Mouse (Mus musculus): ENCODE measurements around the gene Cplx1. TPM values are rescaled to one million over a fixed set of nuclear protein-coding genes. Genes with fewer than 3 reads are reported as not detected.
A peak's percentile ranks its signal among the peaks of the same experiment; 100 is the strongest.
"Not testable (repeated sequence)": the region's sequence is repeated elsewhere in the genome, so short reads cannot be mapped to it uniquely, and the experiment has no call there.

Cplx1 gene
- total RNA-seq, 1 experiment from 2014 or later, result not detected

DNA sequence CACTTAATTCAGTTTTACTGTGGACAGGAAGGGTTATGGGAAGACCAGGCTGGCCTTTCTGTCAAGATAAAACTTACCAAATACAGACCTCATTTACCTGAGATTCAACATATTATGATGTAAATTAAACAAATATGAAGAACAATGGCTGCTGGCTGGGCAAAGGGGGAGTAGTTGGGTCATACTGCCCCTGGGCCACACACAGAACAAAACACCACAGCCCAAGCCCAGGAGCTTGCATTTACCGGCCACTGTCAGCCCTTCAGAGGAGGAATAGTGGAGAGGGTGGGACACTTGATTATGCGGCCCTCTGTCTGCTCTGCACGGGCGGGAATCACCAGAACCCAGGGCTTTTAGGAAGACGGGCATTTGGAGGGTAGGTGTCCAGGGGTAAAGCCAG, 30.9 kb downstream of the Cplx1 start:
- ATAC-seq (replicated peaks; ENCODE audit: insufficient number of reproducible peaks, low FRiP score, low TSS enrichment, poor library complexity, severe bottlenecking), result no peak

DNA sequence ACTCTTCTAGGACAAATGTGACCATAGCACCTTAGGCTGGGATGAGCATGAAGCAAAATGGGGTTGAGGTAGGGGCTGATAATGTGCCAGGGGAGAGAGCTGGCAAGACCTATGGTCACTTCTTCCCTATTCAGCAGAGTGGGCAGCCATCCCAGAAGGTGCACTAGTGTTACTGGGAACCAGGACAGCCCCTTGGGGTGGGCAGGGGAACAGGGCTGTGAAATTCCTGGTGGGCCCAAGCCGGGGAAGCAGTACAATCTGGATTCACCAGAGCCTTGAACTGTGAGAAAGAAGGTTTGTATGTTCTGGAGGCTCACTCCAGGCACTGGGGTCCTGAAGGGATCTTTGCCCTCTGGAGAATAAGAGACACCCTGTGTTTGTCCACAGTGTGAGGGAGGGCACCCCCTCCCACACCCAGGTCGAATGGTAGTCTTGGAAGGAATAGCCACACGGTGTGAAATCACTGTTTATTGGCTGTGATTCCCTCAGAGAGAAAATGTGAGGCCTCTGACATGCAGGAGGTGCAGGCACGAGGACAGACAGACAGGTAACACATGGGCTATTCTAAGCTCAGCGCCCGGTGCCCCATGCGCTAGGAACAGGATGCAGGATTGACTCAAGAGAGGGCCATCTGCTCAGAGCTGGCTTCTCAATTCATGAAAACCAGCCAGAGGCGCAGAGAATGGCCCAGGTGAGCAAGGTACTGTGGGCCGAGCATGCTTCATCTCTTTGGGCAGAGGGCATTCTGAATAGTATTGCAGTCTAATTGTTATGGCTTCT, 31.5 kb downstream of the Cplx1 start:
- no peak for ATAC-seq (replicated peaks; ENCODE audit: insufficient number of reproducible peaks, low FRiP score, low TSS enrichment, poor library complexity, severe bottlenecking)

DNA sequence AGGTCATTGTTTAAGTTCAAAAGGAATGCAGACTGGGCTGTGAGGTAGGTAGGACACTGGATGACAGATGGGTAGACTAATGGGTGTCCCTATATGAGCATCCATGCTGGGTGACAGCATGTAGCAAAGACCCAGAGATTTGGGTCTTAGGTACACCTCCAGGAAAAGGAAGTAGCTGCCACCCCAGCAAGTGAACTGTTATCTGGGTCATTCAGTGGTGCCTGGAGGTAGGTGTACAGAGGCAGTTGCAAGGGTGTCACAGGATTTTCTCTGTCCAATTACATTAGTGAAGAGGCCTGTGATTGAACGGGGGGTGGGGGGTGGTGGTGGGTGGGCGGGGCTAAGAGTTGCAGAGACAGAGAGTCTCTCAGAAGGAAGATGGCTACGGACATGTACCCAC, 33.2 kb downstream of the Cplx1 start:
- ATAC-seq (replicated peaks; ENCODE audit: insufficient number of reproducible peaks, low FRiP score, low TSS enrichment, poor library complexity, severe bottlenecking), result no peak

DNA sequence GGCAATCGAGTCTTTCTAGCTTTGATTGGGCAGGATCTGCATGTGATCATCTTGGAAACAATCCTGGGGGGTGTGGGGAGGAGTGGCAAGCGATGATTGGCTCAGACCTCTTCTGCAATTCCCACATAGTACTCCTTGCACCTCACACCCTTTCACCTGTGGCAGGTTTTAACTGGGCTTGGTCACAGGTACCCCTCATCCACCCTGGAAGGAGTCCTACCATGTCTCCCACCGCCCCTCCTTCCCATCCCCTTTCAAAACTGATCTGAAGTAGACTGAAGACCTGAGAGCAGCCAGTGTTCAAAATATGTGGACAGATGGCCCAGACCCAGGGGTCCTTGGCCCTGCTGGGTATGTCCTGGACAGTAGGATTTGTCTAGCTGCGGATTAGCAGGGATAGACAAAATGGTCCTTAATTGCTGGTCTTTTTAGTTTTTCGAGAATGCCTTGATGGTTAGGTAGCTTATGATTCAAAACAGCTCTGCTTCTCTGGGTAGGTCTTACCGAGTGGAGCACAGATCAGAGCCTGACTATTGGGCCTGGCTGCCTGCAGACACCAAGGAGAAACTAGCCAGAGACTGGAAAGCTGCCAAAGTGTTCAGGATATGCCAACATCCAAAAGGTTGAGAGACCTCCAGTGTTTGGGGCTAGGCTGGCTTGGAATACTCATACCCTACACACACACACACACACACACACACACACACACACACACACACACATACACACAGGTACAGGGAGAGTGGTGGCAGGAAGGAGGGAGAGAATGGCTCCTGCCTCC, 34.1 kb downstream of the Cplx1 start:
- no peak for ATAC-seq (replicated peaks; ENCODE audit: insufficient number of reproducible peaks, low FRiP score, low TSS enrichment, poor library complexity, severe bottlenecking)

DNA sequence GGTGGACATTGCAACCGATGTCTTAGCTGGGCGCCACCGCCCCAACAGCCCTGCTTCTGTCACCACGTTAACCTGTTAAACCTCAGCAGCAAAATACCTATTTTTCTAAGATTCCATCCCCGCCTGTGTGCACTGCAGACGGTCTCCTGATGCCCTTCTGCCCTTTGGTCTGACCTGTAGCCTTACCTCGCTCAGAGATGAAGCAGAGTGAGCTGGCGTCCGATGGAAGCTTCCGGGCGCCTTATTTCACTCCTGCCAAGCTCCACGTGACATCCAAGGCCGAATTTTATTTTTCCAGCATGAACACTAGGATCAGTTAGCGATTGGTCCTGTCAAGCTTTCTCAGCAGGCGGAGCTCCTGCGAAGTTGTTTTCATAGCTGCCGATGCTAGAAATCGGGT, 47.5 kb downstream of the Cplx1 start:
- no peak for ATAC-seq (replicated peaks; ENCODE audit: insufficient number of reproducible peaks, low FRiP score, low TSS enrichment, poor library complexity, severe bottlenecking)

DNA sequence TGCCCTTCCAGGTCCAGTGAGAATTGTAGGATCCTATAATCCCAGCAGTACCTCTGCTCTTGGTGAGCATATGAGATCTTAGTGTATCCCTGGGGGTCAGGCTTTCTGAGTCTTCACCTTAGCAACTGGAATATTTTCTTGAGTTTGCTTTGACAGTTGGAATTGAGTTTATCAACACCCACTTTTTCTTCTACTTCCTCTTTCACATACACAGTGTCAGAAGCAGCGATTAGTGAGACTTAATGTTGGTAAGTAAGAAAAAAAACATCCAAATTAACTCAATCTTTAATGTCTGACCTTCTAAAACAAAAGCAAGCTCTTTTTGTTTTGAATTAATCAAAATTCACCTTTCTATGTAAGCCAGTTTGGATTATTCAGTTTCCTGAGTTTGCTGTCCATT, 48.3 kb downstream of the Cplx1 start:
- no peak for ATAC-seq (replicated peaks; ENCODE audit: insufficient number of reproducible peaks, low FRiP score, low TSS enrichment, poor library complexity, severe bottlenecking)

DNA sequence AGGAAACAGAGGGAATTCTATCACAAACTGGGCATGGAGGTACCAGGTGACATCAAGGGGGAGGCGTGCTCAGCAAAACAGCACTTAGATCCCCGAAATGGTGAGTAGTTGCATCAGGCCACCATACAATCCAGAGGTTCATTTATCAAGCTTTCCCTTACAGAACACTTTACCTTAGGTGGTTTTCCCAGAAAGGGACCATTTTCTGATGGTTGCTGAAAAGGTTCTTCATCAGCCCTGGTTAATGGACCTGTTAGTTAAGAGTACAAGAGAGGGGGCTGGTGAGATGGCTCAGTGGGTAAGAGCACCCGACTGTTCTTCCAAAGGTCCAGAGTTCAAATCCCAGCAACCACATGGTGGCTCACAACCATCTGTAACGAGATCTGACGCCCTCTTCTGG, 63.7 kb downstream of the Cplx1 start:
- not testable (repeated sequence) for ATAC-seq (replicated peaks; ENCODE audit: insufficient number of reproducible peaks, low FRiP score, low TSS enrichment, poor library complexity, severe bottlenecking)

DNA sequence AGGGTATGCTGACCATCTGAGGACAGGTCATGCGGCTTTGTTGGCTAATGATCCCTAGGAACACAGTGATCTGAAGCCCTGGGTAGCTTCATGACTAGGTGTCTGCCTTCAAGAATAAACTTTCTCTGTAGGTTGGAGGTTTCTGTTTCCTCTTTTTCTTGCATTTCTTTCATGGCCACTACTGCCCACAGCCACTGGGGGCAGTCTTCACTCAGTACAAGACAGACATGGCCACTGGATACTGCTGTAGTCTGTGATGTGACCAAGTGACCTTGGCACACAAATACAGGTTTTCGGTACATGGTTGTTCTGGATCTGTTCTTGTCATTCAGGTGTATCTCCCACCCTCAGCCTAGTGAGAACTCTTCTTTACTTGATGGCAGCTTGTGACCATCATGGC, 64.6 kb downstream of the Cplx1 start:
- peak; percentile 74 for ATAC-seq (replicated peaks; ENCODE audit: insufficient number of reproducible peaks, low FRiP score, low TSS enrichment, poor library complexity, severe bottlenecking)

DNA sequence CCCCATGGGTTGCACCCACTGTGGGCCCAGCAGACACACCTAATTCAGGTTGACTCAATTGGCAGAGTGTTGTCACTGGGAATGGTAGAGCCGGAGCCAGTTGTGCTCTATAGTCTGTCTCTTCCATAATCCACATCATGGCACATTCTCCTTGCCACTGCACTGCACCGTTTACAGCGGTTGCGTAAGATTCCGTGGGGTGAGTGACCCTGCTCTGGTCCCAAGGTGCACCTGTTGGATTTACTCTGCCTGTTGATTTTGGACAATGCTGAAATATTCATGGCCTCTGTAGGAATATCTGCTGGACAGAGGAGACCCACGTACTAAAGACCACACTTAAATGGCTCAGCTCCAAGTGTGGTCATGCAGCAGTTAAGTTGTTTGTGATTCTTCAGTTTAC, 66.8 kb downstream of the Cplx1 start:
- ATAC-seq (replicated peaks; ENCODE audit: insufficient number of reproducible peaks, low FRiP score, low TSS enrichment, poor library complexity, severe bottlenecking), result no peak

DNA sequence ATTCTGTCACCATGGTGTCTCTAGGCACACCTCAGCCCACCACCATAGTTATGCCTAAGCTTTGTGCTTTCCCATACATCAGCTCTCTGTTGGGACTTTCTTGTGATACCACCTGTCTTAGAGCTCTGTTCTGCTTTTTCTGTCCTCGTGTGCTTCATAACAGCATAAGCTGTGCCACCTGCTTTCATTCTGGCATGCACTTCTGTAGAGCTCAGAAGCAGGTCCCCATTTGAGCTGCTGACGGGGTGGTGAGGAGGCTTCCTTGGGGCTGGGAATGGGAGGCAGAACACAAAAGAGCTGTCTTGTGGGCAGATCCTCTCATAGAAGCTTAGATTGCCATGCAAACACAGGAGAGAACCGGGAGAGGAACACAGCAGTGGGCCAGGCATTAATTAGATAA, 73.8 kb downstream of the Cplx1 start:
- no peak for ATAC-seq (replicated peaks; ENCODE audit: insufficient number of reproducible peaks, low FRiP score, low TSS enrichment, poor library complexity, severe bottlenecking)

DNA sequence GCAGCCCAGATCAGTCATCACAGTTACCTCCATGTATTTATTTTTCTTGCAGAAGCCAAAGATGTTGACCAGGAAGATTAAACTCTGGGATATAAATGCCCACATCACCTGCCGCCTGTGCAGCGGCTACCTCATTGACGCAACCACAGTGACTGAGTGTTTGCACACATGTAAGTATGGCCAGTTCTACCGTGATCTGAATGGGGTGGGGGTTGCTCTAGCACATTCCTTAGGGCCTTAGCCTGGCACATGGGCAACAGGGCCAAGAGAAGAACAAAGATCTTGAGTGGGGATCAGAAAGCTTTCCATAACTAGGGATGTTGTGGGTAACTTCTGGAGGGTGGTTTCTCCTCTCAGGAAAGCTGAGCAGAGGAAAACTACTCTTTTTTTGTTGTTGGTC, 76.1 kb downstream of the Cplx1 start:
- no peak for ATAC-seq (replicated peaks; ENCODE audit: insufficient number of reproducible peaks, low FRiP score, low TSS enrichment, poor library complexity, severe bottlenecking)

DNA sequence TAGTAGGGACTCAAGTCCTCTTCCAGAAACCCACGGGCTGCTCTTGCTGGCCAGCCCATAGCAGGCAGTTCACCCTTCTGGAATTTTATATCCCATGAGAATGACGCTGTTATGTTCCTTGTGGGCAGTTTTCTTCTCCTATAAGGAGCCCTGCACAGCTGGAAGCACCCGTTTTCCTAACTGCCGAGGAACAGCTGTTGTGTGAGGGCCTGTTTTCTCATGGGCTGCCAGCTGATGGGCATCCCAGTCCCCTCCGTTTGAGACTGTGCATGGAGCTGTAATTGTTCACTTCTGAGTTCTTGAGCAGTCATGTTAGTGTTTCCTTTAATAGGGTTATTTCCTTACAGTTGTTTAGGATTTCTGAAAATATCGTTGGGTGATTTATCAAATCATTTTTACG, 80.2 kb downstream of the Cplx1 start:
- ATAC-seq (replicated peaks; ENCODE audit: insufficient number of reproducible peaks, low FRiP score, low TSS enrichment, poor library complexity, severe bottlenecking), result no peak

Other genes starting within 250 kb of the Cplx1 start
- gene Pigg, start 237.4 kb downstream of the Cplx1 start, total RNA-seq (2017), result 3.9 to 6.4 TPM (median 5.5 TPM) in 3 replicates
- not detected in 3 replicates for gene Gm42517, start 182.1 kb downstream of the Cplx1 start, total RNA-seq (2017)
- 1.3 TPM in 1 of 3 replicates, not detected in the others for gene Pde6b, start 161.6 kb downstream of the Cplx1 start, total RNA-seq (2017)
- 120 to 243 TPM (median 230 TPM) in 3 replicates for gene Atp5k, start 115.6 kb downstream of the Cplx1 start, total RNA-seq (2017)
- gene Mfsd7a, start 101.1 kb downstream of the Cplx1 start, total RNA-seq (2017), result 0.29 to 0.64 TPM (median 0.49 TPM) in 3 replicates
- gene Pcgf3, start 88.8 kb downstream of the Cplx1 start, total RNA-seq (2017), result 10.9 to 18.0 TPM (median 12.9 TPM) in 3 replicates
- gene Gak, start 79.7 kb upstream of the Cplx1 start, total RNA-seq (2017), result 143 to 191 TPM (median 183 TPM) in 3 replicates
- 3.9 to 20.9 TPM (median 12.3 TPM) in 3 replicates for gene Tmem175, start 79.7 kb upstream of the Cplx1 start, total RNA-seq (2017)
- 9.7 to 10.8 TPM (median 10.7 TPM) in 3 replicates for gene Idua, start 110.3 kb upstream of the Cplx1 start, total RNA-seq (2017)
- 10.8 to 33.6 TPM (median 22.8 TPM) in 3 replicates for gene Dgkq, start 119.6 kb upstream of the Cplx1 start, total RNA-seq (2017)
- gene Slc26a1, start 125.5 kb upstream of the Cplx1 start, total RNA-seq (2017), result not detected in 3 replicates
- gene Fgfrl1, start 142.4 kb upstream of the Cplx1 start, total RNA-seq (2017), result 0.97 to 2.0 TPM (median 1.6 TPM) in 3 replicates
- gene Rnf212, start 225.0 kb upstream of the Cplx1 start, total RNA-seq (2017), result not detected in 3 replicates
- not detected in 3 replicates for gene Tmed11, start 245.3 kb upstream of the Cplx1 start, total RNA-seq (2017)